Mouse (Mus musculus): Measurements from ENCODE around the gene Slc35c2.

Gene Slc35c2

GRCm38 (mm10) chr2:165275124-165275640 is 12.5 kb downstream of the Slc35c2 start:
- no peak for DNase-seq (ENCODE audit: low read depth, low spot score)

GRCm38 (mm10) chr2:165273589-165273988 is 14.1 kb downstream of the Slc35c2 start:
- no peak for DNase-seq (ENCODE audit: low read depth, low spot score)

GRCm38 (mm10) chr2:165271326-165271725 is 16.3 kb downstream of the Slc35c2 start:
- DNase-seq (ENCODE audit: low read depth, low spot score) = no peak

GRCm38 (mm10) chr2:165270858-165271257 is 16.8 kb downstream of the Slc35c2 start:
- DNase-seq (ENCODE audit: low read depth, low spot score) = no peak

GRCm38 (mm10) chr2:165266739-165267138 is 20.9 kb downstream of the Slc35c2 start:
- DNase-seq (ENCODE audit: low read depth, low spot score) = no peak

- no peak for DNase-seq (ENCODE audit: low read depth, low spot score)
Observed at GRCm38 (mm10) chr2:165263861-165264260, 23.8 kb downstream of the Slc35c2 start.

- no peak for DNase-seq (ENCODE audit: low read depth, low spot score)
Observed at GRCm38 (mm10) chr2:165262274-165262990, 25.2 kb downstream of the Slc35c2 start.

- DNase-seq (ENCODE audit: low read depth, low spot score) = no peak
Observed at GRCm38 (mm10) chr2:165259859-165260258, 27.8 kb downstream of the Slc35c2 start.

GRCm38 (mm10) chr2:165258321-165258720 is 29.3 kb downstream of the Slc35c2 start:
- DNase-seq (ENCODE audit: low read depth, low spot score) = no peak

- no peak for DNase-seq (ENCODE audit: low read depth, low spot score)
Observed at GRCm38 (mm10) chr2:165257151-165257834, 30.4 kb downstream of the Slc35c2 start.

GRCm38 (mm10) chr2:165256213-165256612 is 31.5 kb downstream of the Slc35c2 start:
- no peak for DNase-seq (ENCODE audit: low read depth, low spot score)

- no peak for DNase-seq (ENCODE audit: low read depth, low spot score)
Observed at GRCm38 (mm10) chr2:165253867-165254266, 33.8 kb downstream of the Slc35c2 start.

- DNase-seq (ENCODE audit: low read depth, low spot score) = no peak
Observed at GRCm38 (mm10) chr2:165253269-165253668, 34.4 kb downstream of the Slc35c2 start.

- DNase-seq (ENCODE audit: low read depth, low spot score) = no peak
Observed at GRCm38 (mm10) chr2:165252801-165253200, 34.9 kb downstream of the Slc35c2 start.

- DNase-seq (ENCODE audit: low read depth, low spot score) = no peak
Observed at GRCm38 (mm10) chr2:165252381-165252780, 35.3 kb downstream of the Slc35c2 start.

- DNase-seq (ENCODE audit: low read depth, low spot score) = no peak
Observed at GRCm38 (mm10) chr2:165250903-165251302, 36.8 kb downstream of the Slc35c2 start.

GRCm38 (mm10) chr2:165248967-165249366 is 38.7 kb downstream of the Slc35c2 start:
- DNase-seq (ENCODE audit: low read depth, low spot score) = no peak

- no peak for DNase-seq (ENCODE audit: low read depth, low spot score)
Observed at GRCm38 (mm10) chr2:165246349-165246748, 41.3 kb downstream of the Slc35c2 start.

GRCm38 (mm10) chr2:165243122-165243720 is 44.4 kb downstream of the Slc35c2 start:
- no peak for DNase-seq (ENCODE audit: low read depth, low spot score)

- no peak for DNase-seq (ENCODE audit: low read depth, low spot score)
Observed at GRCm38 (mm10) chr2:165242575-165242974, 45.1 kb downstream of the Slc35c2 start.

GRCm38 (mm10) chr2:165241786-165242185 is 45.9 kb downstream of the Slc35c2 start:
- no peak for DNase-seq (ENCODE audit: low read depth, low spot score)

GRCm38 (mm10) chr2:165240371-165240770 is 47.3 kb downstream of the Slc35c2 start:
- no peak for DNase-seq (ENCODE audit: low read depth, low spot score)

Measured in WW6 (cell line).